Mouse (Mus musculus) ovary, postnatal 14 days (tissue): ENCODE measurements around the gene Nup54.
A peak's percentile ranks its signal among the peaks of the same experiment; 100 is the strongest.

Source experiments
- DNase-seq: peaks from one replicate; pipeline ENCODE4 v3.0.0; 2022; ENCODE audit warnings: low spot score

Gene Nup54

DNA sequence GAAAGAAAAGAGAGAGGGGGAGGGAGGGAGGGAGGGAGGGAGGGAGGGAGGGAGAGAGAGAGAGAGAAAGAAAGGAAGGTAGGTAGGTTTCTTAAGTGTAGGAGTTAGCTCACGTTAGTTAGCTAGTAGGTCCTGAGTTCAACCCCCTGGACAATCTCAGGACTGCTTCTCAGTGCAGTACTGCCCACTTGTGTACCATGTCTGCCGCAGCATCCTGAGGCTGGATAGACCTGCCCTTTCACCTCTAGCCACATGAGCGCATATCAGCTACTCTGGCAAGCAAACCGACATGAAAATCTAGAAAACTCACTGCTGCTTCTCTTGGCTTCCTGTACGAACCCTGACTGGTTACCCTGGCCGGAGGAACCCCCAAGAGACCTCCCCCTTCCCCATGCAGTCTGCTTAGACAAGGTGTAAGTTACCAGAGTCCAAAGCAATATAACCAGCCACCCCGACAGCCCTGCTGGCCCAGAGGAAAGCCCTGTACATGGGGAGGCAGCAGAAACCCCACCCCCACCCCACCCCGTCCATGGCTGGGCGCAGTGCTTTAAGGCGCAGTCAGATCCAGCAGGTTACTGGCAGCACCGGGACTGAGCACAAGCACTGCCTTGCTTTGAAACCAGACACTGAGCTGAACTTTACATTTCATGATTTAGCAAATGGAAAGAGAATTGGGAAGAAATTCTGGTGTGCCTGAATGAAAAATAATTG, 21.6 kb downstream of the Nup54 start:
- no peak for DNase-seq

DNA sequence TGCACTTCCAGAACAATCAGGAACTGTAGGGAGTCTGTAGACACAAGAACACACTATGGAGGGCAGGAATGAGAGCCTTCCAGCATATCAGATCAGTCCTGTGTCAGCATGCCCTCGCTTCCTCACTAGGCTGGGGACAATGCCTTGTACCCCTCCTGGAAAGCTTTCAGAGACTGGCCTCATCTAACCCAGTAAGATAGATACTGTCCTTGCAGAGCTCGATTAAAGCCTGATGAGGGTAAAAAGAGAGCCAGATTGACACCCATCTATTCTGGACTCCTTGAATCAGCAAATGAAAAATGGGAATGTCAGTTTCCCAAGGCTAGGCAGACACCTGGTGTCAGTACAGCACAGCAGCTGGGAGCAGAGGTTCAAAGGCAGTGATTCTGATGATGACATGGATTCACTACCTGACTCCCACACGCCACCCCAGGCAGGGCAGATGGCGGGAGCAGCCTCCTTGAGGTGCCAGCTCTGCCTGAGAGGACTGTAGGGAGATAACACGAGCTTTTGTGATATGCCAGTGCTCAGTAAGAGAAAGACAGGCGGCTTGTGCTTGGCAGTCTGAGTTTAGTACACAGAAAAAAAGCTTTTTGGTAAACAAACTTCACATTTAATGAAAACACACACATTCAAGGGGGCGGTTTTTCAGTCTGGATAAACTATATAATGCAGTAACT, 23.4 kb downstream of the Nup54 start:
- DNase-seq = no peak

GRCm38 (mm10) chr5:92410486-92410885, 24.5 kb downstream of the Nup54 start:
- DNase-seq = no peak

GRCm38 (mm10) chr5:92409361-92410155, 25.5 kb downstream of the Nup54 start:
- no peak for DNase-seq

DNA sequence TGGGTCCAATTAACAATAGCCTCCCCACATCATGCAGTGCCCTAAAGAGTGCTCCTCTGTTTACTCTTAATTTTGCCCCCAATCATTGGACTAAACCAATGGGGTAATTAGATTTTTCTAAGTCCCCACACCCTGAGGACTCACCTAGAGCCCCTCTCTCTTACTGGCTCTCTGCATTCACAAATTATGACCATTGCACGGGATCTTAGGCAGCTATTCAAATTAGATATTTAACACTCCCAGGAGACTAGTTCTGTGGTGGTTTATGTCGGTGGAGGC, 30.7 kb downstream of the Nup54 start:
- no peak for DNase-seq

DNA sequence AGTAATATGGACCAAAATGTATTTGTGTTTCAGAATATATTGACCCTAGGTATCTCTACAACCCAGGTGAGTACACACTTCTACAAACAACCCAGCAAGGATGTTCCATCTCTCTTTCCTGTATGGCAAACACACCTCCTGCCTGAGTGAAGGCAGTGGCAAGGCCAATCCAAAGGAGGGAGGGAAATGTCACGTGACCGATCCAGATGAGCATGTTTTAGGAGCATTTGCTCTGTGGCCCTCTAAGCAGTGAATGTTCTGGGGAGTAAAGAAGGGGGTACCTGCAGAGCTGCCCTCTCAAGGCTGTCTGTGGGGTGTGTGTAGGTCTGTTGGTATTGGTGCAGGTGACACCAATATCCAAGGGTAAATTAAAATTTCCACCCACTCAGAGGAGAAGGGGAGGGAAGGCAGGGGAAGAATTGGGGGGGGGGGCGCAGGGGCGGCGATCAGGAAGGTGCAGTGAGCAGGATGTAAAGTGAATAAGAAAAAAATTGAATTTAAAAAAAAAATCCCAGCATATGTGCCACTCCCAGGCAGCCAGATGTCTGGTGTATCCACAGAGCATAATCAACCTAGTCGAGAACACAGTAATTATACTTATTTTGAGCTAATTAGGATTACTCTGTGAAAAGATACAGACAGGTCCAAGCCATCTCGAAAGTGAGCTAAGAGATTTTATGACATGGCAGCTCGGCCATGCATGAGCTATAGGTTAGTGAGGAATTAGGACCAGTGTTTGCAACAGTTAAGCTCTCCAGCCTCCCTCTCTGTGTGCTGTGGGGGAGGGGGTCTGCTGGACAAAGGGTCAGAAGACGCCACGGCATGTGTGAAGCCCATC, 31.2 kb downstream of the Nup54 start:
- DNase-seq = no peak

DNA sequence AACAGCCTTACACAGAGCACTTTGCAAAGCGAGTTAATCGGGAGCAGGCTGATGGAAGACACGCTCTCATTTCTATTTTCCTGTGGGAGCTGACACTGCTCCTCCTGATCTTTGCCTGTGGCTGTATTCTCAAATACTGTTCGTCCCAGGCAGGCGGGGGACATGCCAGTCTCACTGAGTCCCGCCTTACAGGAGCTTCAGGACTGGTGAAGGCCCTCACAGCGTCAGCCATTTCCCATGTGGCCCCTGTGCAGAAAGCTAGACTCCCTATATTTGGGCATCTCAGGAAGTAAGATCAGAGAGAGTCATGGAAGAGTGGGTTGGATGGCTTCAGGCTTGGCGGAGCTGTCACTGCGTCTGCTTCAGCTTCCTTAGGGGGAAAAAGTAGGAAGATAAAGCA, 32.2 kb downstream of the Nup54 start:
- no peak for DNase-seq

DNA sequence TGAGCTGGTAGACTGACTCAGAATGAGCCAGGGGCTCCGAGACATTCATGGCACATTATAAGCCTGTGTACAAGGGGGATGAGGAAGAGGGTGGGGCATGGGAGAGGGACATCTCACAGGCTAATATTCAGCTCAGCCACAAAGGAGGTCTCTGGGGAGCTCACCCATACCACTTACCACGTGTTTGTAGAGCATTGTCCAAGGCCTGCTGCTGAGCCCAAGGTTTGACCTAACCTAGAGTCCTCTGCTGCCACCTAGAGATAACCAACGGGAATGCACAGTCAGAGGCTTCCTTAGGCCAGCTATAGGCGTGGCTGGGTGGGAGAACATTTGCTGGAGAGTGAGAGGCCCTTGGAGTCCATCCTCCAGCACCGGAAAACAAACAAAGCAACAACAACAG, 36.9 kb downstream of the Nup54 start:
- peak; percentile 77 for DNase-seq

DNA sequence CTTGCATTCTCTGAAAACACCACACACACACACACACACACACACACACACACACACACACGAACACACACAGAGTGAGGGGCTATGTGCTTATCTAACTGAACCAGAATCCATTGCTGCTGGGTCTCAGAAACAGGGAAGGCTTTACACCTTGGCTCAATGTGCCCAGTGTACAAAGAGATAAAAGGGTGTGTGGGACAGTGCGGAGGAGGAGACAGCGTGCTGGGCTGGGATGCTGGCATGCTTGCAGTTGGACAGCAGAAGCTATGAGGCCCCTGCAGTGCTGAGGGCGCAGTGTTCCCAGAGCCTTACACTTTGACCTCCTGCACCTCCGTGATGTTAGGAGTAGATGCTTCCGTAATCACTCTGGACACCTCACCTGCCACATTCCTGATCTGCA, 38.5 kb downstream of the Nup54 start:
- DNase-seq = no peak

DNA sequence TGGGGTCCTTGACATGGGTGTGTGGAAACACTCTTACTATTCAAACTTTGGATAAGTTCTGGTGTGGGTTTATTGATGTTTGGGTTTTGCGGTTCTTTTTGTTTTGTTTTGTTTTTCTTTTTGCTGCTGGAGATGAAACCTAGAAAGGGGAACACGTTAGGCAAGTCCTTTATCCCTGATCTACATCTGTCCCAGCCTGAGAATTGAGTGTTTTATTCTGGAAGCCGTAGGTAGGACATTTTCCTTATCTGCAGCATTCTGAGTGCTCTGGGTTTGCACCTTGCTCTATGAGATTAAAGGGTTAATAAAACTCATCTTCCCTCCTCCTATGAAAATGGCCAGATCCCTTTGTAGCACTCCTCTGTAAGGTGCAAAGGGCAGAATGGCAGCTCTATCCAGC, 39.3 kb downstream of the Nup54 start:
- no peak for DNase-seq

DNA sequence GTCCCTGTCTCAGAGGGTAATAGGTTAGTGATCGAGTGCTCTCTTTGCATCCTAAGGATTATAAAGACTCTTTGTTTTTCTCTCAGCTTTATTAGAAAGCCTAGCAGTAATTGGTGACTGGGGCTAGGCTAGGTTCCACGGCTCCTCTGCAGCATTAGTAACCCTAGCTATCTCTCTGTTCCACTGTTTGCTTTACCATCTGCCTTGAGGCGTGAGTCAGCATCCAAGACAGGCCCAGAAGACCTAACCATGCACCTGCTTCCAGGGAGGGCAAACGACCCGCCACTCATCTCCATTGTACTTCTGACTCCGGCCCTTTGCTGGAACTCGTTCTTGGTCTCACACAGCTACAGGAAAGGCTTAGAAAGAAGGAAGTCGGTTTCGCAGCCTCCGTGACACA, 41.2 kb downstream of the Nup54 start:
- no peak for DNase-seq

DNA sequence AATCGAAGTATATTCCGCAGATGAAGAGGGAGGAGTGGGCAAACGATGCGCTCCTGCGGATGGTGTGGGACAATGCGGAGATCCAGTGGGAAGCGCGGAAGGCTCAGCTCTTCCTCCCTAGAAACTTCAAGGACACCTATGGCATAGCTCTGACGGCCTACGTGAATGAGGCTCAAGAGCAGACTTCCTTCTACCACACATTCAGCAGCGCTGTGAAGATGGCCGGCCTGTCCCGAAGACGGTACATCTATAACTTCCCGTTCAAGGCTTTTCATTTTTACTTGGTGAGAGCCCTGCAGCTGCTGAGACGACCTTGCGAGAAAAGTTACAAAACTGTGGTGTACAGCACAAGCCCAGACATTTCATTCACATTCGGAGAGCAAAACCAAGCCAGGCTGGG, 42.5 kb downstream of the Nup54 start:
- DNase-seq = no peak

DNA sequence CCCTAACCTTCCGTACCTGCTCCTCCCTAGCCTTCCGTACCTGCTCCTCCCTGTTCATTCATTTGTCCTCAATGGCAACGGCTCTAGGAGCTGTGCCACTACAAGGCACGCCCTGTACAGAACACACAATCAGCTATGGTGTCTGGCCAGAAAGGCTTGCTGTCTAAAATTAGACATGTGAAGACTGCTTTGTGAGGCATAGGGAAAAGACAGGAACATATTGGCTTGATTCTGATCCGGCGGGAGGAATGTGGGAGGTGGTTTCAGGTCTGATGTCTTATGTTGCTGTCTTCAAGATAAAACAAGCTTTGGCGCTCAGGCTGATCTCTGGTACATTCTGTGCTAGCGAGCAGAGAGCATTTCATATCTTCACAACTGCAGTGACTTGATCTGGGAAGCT, 44.4 kb downstream of the Nup54 start:
- DNase-seq = no peak

- no peak for DNase-seq
These were observed 45.0 kb downstream of the Nup54 start for GRCm38 (mm10) chr5:92389977-92390376.

DNA sequence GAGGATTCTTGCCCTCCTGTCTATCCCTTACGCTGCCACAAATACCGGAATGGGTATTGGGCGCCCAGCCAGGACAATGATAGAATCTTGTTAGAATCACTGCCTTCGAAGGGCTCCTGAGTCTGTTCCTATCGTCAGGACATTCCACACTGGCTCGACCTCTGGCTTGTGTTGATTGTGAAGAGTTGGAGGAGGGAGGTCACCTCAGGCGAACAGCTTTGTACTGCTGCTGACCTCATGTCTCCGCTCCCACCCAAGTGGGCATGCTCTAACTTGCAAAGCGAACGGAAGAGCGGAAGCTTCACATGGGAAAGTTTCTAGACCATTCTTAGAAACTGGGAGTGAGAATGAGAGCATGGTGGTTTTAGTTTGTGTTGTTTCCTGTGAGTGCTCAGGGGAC, 47.6 kb downstream of the Nup54 start:
- DNase-seq = no peak

DNA sequence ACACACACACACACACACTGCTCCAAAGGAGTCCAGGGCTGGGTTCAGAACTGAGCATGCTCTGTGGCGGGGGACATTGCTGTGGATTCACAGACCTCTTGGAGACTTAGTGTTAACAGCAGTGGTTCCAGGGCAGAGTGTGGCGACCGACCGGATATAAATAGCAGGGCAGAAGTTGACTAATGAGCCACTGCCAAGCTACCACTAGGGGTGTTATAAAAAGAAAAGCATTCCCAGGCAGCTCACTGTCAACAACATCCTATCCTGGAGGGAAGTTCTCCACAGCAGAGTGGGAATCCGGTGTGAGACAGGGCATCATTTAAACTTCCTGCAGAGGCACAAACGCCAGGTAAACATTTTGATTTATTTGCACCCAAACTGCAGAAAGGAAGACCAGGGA, 48.4 kb downstream of the Nup54 start:
- DNase-seq = no peak

DNA sequence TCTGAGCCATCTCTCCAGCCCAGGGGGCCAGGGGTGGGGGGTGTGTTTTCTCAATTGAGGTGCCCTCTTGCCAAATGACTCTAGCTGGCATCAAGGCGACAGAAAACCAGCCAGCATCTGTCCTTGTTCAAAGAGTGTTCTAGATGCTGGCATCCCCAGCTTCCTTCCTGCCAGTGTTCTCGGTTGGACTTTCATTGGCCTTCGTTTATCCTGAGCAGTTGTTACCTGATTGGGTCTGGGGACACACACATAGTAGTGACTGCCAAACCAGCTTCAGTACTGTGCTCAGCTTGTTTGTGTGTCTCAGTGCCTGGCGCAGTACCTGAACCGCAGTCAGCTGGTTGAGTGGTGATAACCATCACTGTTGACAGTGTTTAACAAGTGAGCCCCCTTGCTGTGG, 48.9 kb downstream of the Nup54 start:
- DNase-seq = no peak

DNA sequence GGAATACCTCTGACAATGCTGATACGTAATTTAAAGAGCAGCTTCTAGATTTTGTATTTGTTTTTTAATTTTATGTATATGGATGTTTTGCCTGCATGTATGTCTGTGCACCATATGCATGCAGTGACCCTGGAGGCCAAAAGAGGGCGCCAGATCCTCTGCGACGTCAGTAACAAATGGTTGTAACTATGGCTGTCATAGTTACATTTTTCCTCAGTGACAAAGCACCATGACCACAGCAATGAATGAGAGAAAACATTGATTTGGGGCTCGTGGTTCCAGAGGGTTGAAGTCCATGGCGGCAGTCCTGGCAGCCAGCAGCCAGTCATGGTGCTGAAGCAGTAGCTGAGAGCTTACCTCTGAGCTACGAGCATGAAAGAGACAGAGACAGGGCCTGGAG, 50.2 kb downstream of the Nup54 start:
- DNase-seq = no peak

GRCm38 (mm10) chr5:92383747-92384146, 51.3 kb downstream of the Nup54 start:
- no peak for DNase-seq

- DNase-seq = no peak
These were observed 52.7 kb downstream of the Nup54 start for GRCm38 (mm10) chr5:92382349-92382679.

DNA sequence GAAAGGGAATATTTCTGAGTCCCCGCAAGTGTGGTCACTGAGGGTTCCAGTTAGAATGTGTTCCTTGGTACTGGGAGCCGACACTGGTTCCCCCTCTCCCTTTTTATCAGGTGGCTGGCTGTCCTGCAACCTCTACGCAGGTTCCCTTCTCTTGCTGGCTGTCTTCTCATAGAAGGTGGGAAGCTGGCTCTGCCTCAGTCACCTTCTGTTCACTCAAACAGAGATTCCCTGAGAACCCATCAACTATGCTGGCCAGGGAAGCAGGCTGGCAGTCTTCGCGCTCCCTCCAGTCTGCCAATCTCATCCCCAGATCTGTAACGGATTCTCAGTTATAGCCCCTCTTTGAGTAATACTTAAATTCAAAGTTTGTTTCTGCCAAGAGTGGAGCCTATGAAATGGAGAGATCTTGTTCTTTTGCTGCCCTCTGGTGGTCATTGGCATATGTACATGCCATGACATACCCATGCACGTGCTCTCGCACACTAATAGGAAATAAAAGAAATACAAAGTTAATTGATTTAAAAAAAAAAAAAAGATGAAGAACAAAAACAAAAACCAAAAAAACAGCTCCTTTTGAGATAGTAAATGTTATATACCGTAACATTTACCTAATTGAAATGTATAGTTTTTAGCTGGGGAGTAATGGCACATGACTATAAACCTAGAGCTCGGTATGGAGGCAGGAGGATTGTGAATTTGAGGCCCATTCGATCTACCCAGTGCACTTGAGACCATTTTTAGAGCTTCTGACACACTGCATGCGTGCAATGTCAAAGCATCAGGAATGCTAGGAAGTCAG, 53.3 kb downstream of the Nup54 start:
- DNase-seq = peak; percentile 74
